Mouse (Mus musculus): ENCODE measurements around the gene Nkx6-2. TPM values are rescaled to one million over a fixed set of nuclear protein-coding genes. Genes with fewer than 3 reads are reported as not detected.

The Nkx6-2 gene
- polyA plus RNA-seq, 1 experiment, result 1.4 TPM

DNA sequence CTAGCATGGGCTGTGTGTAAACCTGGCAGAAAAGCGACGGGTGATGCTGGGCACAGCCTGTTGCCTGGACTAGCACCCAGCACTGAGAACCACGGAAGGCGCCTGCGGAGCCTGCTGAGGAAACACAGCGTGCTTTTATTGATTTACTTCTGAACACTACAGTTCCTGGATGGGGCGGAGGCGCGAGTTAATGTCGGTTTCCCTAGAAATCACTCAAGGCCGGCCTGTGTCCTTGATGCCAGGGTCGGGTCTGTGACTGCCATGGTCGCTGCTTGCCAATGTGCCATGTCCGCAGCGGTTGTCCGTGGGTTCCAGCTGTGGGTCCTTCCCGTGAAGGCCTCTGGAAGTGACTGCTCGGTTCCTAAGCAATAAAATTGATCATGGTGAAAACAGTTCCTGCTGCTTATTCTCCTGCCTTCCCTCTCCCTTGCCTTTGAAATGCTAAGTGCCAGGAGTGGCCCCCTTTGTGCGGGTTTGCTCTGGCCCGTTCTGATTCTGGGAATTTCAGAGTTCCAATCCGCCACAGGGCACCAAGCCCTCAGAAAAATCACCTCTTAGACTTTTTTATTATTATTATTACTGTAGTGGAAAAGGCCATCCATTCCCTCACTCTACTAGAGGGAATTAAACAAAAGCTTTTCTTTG, 3.2 kb downstream of the Nkx6-2 start:
- Histone ChIP-seq H3K4me3 (ENCODE audit: low read depth, low read length) (no peak overlapping the region), H3K27me3 (ENCODE audit: control insufficient read depth, insufficient read depth, low read length, poor library complexity, severe bottlenecking) (peaks cover 4% of the 10 kb centered on the region; the same call in 1 of the 2 replicates), H3K36me3 (ENCODE audit: control insufficient read depth, insufficient read depth, low read length, poor library complexity, severe bottlenecking) (no peaks in the 10 kb centered on the region), H3K27ac (ENCODE audit: insufficient read depth, low read length) (no peak overlapping the region), H3K4me1 (ENCODE audit: control insufficient read depth, insufficient read depth, low read length) (peaks cover 5% of the 10 kb centered on the region), H3K9ac (ENCODE audit: low read depth, poor library complexity, severe bottlenecking) (no peak overlapping the region), H3K9me3 (replicated peaks; ENCODE audit: control insufficient read depth, insufficient read depth, low read length, poor library complexity, severe bottlenecking) (no peaks in the 10 kb centered on the region)
- no peak for TF ChIP-seq EP300 (IDR thresholded peaks at IDR 0.05; ENCODE audit: insufficient read depth, low read depth, low read length)
- no peak for TF ChIP-seq CTCF (IDR thresholded peaks at IDR 0.05; ENCODE audit: low read depth, low read length)
- no peak for TF ChIP-seq POLR2A (IDR thresholded peaks at IDR 0.05; ENCODE audit: insufficient read depth, low read length)

DNA sequence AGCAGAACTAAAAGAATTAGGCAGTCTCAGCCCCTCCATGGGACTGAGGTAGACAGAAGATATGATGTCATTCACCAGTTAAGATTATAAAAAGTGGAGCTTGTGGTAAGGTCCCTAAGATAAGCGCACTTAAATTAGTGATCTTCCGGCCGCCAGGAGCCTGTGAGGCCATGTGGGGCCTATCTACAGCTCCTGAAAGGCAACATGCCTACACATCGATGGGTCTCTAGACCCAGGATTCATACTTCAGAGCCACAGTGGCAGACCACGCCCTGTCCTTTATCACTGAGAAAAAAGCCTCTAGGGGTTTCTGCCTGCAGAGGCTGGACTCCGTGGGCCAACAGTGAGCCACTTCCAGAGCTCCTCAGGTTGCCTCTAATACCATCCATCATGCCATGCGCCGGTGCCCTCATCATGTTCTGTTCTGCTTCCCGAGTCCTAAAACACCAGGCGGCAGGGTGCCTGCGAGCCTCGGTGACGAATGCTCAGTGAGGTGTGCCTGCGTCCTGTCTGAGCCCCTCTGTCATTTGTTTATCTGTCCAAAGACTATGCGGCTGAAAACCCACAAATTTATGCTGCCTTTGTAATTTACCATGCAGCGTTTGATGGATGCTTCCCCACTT, 6.4 kb downstream of the Nkx6-2 start:
- no peak overlapping the region for H3K27ac ChIP-seq (ENCODE audit: insufficient read depth, low read length)
- no peaks in the 10 kb centered on the region for H3K9me3 ChIP-seq (replicated peaks; ENCODE audit: control insufficient read depth, insufficient read depth, low read length, poor library complexity, severe bottlenecking)
- peaks cover 4% of the 10 kb centered on the region for H3K4me1 ChIP-seq (ENCODE audit: control insufficient read depth, insufficient read depth, low read length)
- no peaks in the 10 kb centered on the region for H3K36me3 ChIP-seq (ENCODE audit: control insufficient read depth, insufficient read depth, low read length, poor library complexity, severe bottlenecking)
- no peaks in the 10 kb centered on the region for H3K27me3 ChIP-seq (ENCODE audit: control insufficient read depth, insufficient read depth, low read length, poor library complexity, severe bottlenecking)
- TF ChIP-seq EP300 (IDR thresholded peaks at IDR 0.05; ENCODE audit: insufficient read depth, low read depth, low read length) (no peak), CTCF (IDR thresholded peaks at IDR 0.05; ENCODE audit: low read depth, low read length) (no peak)
- no peak overlapping the region for H3K4me3 ChIP-seq (ENCODE audit: low read depth, low read length)
- H3K9ac ChIP-seq (ENCODE audit: low read depth, poor library complexity, severe bottlenecking), result no peak overlapping the region

DNA sequence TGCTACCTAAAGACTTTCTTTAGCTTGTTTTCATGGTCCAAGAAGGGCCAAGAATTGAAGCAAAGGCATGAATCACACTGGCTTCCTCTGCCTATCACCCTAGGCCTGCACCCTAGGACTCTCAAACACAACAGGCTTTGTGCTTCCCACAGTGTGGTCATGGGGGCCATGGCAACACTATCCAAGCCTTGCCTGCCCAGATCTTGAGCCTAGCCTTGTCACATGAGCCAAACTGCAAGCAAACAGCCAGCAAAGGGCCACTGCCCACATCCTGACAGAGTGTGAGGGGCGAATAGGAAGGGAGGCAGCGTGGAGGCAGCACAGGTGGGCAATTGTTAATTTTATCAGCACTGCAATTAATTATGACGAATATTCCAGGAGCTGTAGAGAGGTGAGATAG, 9.9 kb downstream of the Nkx6-2 start:
- H3K4me1 ChIP-seq (ENCODE audit: control insufficient read depth, insufficient read depth, low read length), result peaks cover 2% of the 10 kb centered on the region
- H3K27me3 ChIP-seq (ENCODE audit: control insufficient read depth, insufficient read depth, low read length, poor library complexity, severe bottlenecking), result no peaks in the 10 kb centered on the region
- no peaks in the 10 kb centered on the region for H3K9me3 ChIP-seq (replicated peaks; ENCODE audit: control insufficient read depth, insufficient read depth, low read length, poor library complexity, severe bottlenecking)
- TF ChIP-seq EP300 (IDR thresholded peaks at IDR 0.05; ENCODE audit: insufficient read depth, low read depth, low read length) (no peak), CTCF (IDR thresholded peaks at IDR 0.05; ENCODE audit: low read depth, low read length) (no peak), POLR2A (IDR thresholded peaks at IDR 0.05; ENCODE audit: insufficient read depth, low read length) (no peak)
- H3K4me3 ChIP-seq (ENCODE audit: low read depth, low read length), result no peak overlapping the region
- no peak overlapping the region for H3K9ac ChIP-seq (ENCODE audit: low read depth, poor library complexity, severe bottlenecking)
- no peaks in the 10 kb centered on the region for H3K36me3 ChIP-seq (ENCODE audit: control insufficient read depth, insufficient read depth, low read length, poor library complexity, severe bottlenecking)
- no peak overlapping the region for H3K27ac ChIP-seq (ENCODE audit: insufficient read depth, low read length)

DNA sequence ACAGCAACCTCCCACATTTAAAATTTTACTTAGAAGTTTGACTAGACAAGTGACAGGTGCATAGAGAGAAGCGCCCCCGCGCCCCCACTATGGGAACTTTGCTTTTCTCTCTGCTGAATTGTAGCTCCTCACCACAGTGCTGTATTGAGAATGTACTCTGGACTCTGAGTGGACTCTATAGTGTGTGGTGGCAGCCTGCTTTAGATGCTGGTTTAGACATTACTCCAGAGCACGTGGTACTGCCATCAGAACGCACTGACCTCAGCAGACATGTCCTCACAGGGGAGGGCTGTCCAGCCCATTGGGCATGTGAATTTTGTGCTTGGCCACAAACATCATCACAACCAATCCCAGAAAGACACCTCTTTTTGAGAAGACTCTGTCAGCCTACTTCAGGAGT, 11.8 kb downstream of the Nkx6-2 start:
- no peak overlapping the region for H3K4me3 ChIP-seq (ENCODE audit: low read depth, low read length)
- no peaks in the 10 kb centered on the region for H3K36me3 ChIP-seq (ENCODE audit: control insufficient read depth, insufficient read depth, low read length, poor library complexity, severe bottlenecking)
- no peaks in the 10 kb centered on the region for H3K9me3 ChIP-seq (replicated peaks; ENCODE audit: control insufficient read depth, insufficient read depth, low read length, poor library complexity, severe bottlenecking)
- TF ChIP-seq EP300 (IDR thresholded peaks at IDR 0.05; ENCODE audit: insufficient read depth, low read depth, low read length), result no peak
- no peak for TF ChIP-seq POLR2A (IDR thresholded peaks at IDR 0.05; ENCODE audit: insufficient read depth, low read length)
- TF ChIP-seq CTCF (IDR thresholded peaks at IDR 0.05; ENCODE audit: low read depth, low read length), result no peak
- no peaks in the 10 kb centered on the region for H3K4me1 ChIP-seq (ENCODE audit: control insufficient read depth, insufficient read depth, low read length)
- no peak overlapping the region for H3K9ac ChIP-seq (ENCODE audit: low read depth, poor library complexity, severe bottlenecking)
- no peaks in the 10 kb centered on the region for H3K27me3 ChIP-seq (ENCODE audit: control insufficient read depth, insufficient read depth, low read length, poor library complexity, severe bottlenecking)
- H3K27ac ChIP-seq (ENCODE audit: insufficient read depth, low read length), result no peak overlapping the region

DNA sequence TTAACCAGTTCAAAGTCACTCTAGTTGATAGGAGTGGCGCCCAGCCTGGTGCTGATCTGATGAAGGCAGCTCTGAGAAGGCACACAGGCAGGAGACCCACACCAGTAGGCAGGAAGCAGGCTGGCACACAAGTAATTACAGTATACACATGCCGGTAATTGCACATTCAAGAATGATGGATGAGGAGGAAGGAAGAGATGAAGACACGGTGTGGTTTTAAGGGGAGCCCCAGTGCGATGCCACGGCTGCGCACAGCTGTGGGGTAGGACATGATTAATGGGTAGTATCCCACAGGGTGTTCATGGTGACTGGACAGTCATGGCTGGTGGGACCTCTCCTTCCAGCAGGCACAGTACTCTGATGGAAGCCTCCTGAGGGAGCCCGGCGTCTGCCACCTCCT, 16.1 kb downstream of the Nkx6-2 start:
- TF ChIP-seq EP300 (IDR thresholded peaks at IDR 0.05; ENCODE audit: insufficient read depth, low read depth, low read length), result no peak
- TF ChIP-seq POLR2A (IDR thresholded peaks at IDR 0.05; ENCODE audit: insufficient read depth, low read length), result no peak
- TF ChIP-seq CTCF (IDR thresholded peaks at IDR 0.05; ENCODE audit: low read depth, low read length), result no peak
- no peaks in the 10 kb centered on the region for H3K9me3 ChIP-seq (replicated peaks; ENCODE audit: control insufficient read depth, insufficient read depth, low read length, poor library complexity, severe bottlenecking)
- H3K27ac ChIP-seq (ENCODE audit: insufficient read depth, low read length), result no peak overlapping the region
- H3K4me3 ChIP-seq (ENCODE audit: low read depth, low read length), result no peak overlapping the region
- H3K4me1 ChIP-seq (ENCODE audit: control insufficient read depth, insufficient read depth, low read length), result no peaks in the 10 kb centered on the region
- no peaks in the 10 kb centered on the region for H3K36me3 ChIP-seq (ENCODE audit: control insufficient read depth, insufficient read depth, low read length, poor library complexity, severe bottlenecking)
- no peaks in the 10 kb centered on the region for H3K27me3 ChIP-seq (ENCODE audit: control insufficient read depth, insufficient read depth, low read length, poor library complexity, severe bottlenecking)
- no peak overlapping the region for H3K9ac ChIP-seq (ENCODE audit: low read depth, poor library complexity, severe bottlenecking)

DNA sequence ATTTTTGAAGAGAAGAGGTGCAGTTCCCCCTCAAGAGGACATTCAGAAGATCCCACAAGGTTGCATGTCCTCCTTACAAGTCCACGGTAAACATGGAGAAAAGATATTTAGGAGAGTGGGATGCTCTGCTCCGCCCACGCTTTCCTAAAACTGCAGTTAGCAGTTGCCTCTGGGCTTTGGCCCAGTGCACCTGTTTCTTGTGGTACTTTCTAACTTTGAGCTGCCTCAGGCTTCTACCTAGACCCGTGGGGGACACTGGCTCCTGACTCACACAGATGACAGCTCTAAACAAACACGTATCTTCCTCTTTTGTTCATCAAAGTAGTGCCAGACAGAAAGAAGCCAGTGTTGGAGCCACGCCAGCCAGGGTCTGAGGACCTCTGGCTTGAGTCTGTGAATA, 16.6 kb downstream of the Nkx6-2 start:
- Histone ChIP-seq H3K4me1 (ENCODE audit: control insufficient read depth, insufficient read depth, low read length) (no peaks in the 10 kb centered on the region), H3K9me3 (replicated peaks; ENCODE audit: control insufficient read depth, insufficient read depth, low read length, poor library complexity, severe bottlenecking) (no peaks in the 10 kb centered on the region), H3K9ac (ENCODE audit: low read depth, poor library complexity, severe bottlenecking) (no peak overlapping the region), H3K27me3 (ENCODE audit: control insufficient read depth, insufficient read depth, low read length, poor library complexity, severe bottlenecking) (no peaks in the 10 kb centered on the region), H3K4me3 (ENCODE audit: low read depth, low read length) (no peak overlapping the region), H3K36me3 (ENCODE audit: control insufficient read depth, insufficient read depth, low read length, poor library complexity, severe bottlenecking) (no peaks in the 10 kb centered on the region), H3K27ac (ENCODE audit: insufficient read depth, low read length) (no peak overlapping the region)
- TF ChIP-seq EP300 (IDR thresholded peaks at IDR 0.05; ENCODE audit: insufficient read depth, low read depth, low read length) (no peak), POLR2A (IDR thresholded peaks at IDR 0.05; ENCODE audit: insufficient read depth, low read length) (no peak), CTCF (IDR thresholded peaks at IDR 0.05; ENCODE audit: low read depth, low read length) (no peak)
